Mouse (Mus musculus): ENCODE measurements around the gene 4930449I24Rik. TPM values are rescaled to one million over a fixed set of nuclear protein-coding genes. Genes with fewer than 3 reads are reported as not detected.
"Not testable (repeated sequence)": the region's sequence is repeated elsewhere in the genome, so short reads cannot be mapped to it uniquely, and the experiment has no call there.

Gene 4930449I24Rik
- not detected in 2 replicates for polyA plus RNA-seq (2015; fragmentation: Nextera tagmentation; extraction: Ambion mirVana)

- not testable (repeated sequence) for H3K4me2 ChIP-seq; H3K4me3 ChIP-seq (replicated peaks); H3K9ac ChIP-seq; H3K9me3 ChIP-seq (replicated peaks); H3K27ac ChIP-seq; ATAC-seq (replicated peaks; ENCODE audit: low FRiP score); H3K36me3 ChIP-seq; H3K4me1 ChIP-seq; H3K27me3 ChIP-seq
- WGBS, result no CpG with 5 or more reads among the region's 5 CpGs
Observed at GRCm38 (mm10) chr5:146502099-146502498, at the start of gene 4930449I24Rik. Gene 4930449I24Rik (plus strand): TSS chr5:146502399.

- 86% methylated on average over 6 of the region's 6 CpGs for WGBS
- Histone ChIP-seq H3K9ac (no peak overlapping the region), H3K36me3 (no peaks in the 10 kb centered on the region), H3K27me3 (no peaks in the 10 kb centered on the region), H3K9me3 (replicated peaks) (no peaks in the 10 kb centered on the region), H3K4me3 (replicated peaks) (no peak overlapping the region), H3K27ac (no peak overlapping the region), H3K4me2 (no peak overlapping the region), H3K4me1 (peaks cover 3% of the 10 kb centered on the region; the same call in 1 of the 2 replicates)
- ATAC-seq (replicated peaks; ENCODE audit: low FRiP score), result no peak
Observed at GRCm38 (mm10) chr5:146453556-146453955, 48.6 kb upstream of the 4930449I24Rik start.

DNA sequence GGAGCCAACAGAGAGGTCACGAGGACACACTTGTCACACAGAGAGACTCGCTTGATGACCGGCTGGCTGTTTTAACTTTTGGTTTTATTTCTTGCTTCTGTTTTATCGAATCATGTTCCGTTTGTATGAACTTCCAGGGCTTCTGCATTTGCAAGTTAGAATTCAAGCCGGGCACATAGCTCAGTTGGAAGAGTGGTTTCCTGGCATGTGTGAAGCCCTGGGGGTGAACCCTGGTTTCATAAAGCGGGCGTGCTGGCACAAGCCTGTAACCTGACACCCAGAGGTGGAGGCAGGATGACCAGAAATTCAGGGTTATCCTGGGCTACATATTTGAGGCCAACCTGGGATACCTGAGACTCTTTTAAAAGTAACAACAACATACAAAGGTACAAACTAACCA is 40.6 kb upstream of the 4930449I24Rik start:
- Histone ChIP-seq H3K4me2 (no peak overlapping the region), H3K27me3 (no peaks in the 10 kb centered on the region), H3K4me1 (no peaks in the 10 kb centered on the region), H3K4me3 (replicated peaks) (no peak overlapping the region), H3K36me3 (no peaks in the 10 kb centered on the region), H3K9me3 (replicated peaks) (no peaks in the 10 kb centered on the region), H3K27ac (no peak overlapping the region), H3K9ac (no peak overlapping the region)
- ATAC-seq (replicated peaks; ENCODE audit: low FRiP score), result no peak; the same call in 1 of the 2 replicates
- WGBS, result 61% methylated on average over 8 of the region's 8 CpGs

DNA sequence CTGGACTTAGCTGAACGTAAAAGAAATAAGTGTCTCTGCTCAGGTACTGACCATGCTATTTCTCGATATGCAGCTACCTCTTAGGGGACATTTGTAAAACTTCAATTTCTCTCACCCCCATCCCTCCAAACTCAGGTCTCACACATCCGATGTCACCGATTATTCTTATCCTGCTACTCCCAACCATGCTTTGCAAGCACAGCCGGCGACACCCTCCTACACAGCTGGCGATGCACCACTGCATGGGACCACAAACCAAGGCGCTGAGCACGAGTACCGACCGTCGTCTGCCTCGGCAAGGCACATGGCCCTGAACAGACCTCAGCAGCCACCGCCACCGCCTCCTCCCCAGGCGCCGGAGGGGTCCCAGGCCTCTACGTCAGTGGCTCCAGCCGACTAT is 35.5 kb upstream of the 4930449I24Rik start:
- no peak for ATAC-seq (replicated peaks; ENCODE audit: low FRiP score)

GRCm38 (mm10) chr5:146468311-146468710 is 33.9 kb upstream of the 4930449I24Rik start:
- no peak for ATAC-seq (replicated peaks; ENCODE audit: low FRiP score)
- WGBS, result 88% methylated on average over 9 of the region's 9 CpGs

More for the DNA sequence above, 35.5 kb upstream of the 4930449I24Rik start:
- no peak overlapping the region for H3K9ac ChIP-seq
- 89% methylated on average over 19 of the region's 19 CpGs for WGBS
- H3K4me1 ChIP-seq, result no peaks in the 10 kb centered on the region
- no peaks in the 10 kb centered on the region for H3K9me3 ChIP-seq (replicated peaks)
- H3K4me3 ChIP-seq (replicated peaks), result no peak overlapping the region
- no peak overlapping the region for H3K4me2 ChIP-seq
- H3K27ac ChIP-seq, result no peak overlapping the region
- H3K36me3 ChIP-seq, result no peaks in the 10 kb centered on the region
- no peaks in the 10 kb centered on the region for H3K27me3 ChIP-seq

GRCm38 (mm10) chr5:146470821-146471220 is 31.4 kb upstream of the 4930449I24Rik start:
- H3K27me3 ChIP-seq, result no peaks in the 10 kb centered on the region
- no peaks in the 10 kb centered on the region for H3K4me1 ChIP-seq
- no peaks in the 10 kb centered on the region for H3K36me3 ChIP-seq
- WGBS, result 83% methylated on average over 9 of the region's 9 CpGs
- H3K4me2 ChIP-seq, result no peak overlapping the region
- 0 out of 2 replicates have a peak, but pooled peaks have one; percentile 18 for ATAC-seq (replicated peaks; ENCODE audit: low FRiP score)
- no peaks in the 10 kb centered on the region for H3K9me3 ChIP-seq (replicated peaks)
- no peak overlapping the region for H3K4me3 ChIP-seq (replicated peaks)
- no peak overlapping the region for H3K9ac ChIP-seq
- H3K27ac ChIP-seq, result no peak overlapping the region

More at GRCm38 (mm10) chr5:146468311-146468710, 33.9 kb upstream of the 4930449I24Rik start:
- H3K27ac ChIP-seq, result no peak overlapping the region
- H3K4me2 ChIP-seq, result no peak overlapping the region
- H3K27me3 ChIP-seq, result no peaks in the 10 kb centered on the region
- no peak overlapping the region for H3K4me3 ChIP-seq (replicated peaks)
- no peaks in the 10 kb centered on the region for H3K4me1 ChIP-seq
- no peaks in the 10 kb centered on the region for H3K36me3 ChIP-seq
- H3K9ac ChIP-seq, result no peak overlapping the region
- no peaks in the 10 kb centered on the region for H3K9me3 ChIP-seq (replicated peaks)

DNA sequence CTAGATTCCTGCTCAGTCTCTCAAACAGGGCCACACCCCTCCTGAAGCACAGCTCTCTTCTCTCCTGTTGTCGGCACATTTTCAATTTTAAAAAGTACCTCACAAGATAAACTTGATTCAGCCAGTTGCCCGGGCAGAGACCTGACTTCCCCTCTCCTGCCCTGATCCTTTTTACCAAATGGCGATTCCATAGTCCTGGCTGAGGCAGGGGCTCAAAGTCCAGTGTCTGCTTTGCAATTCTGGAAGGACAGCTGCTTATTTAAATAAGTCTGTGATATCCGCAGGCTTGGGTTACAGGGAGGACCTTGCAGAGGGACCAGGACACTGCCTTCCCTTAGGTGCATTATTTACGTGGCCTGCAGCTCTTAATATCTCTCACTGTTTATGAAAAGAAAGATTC is 30.9 kb upstream of the 4930449I24Rik start:
- Histone ChIP-seq H3K4me3 (replicated peaks) (no peak overlapping the region), H3K9me3 (replicated peaks) (no peaks in the 10 kb centered on the region), H3K4me2 (no peak overlapping the region), H3K9ac (no peak overlapping the region), H3K36me3 (no peaks in the 10 kb centered on the region), H3K27me3 (no peaks in the 10 kb centered on the region), H3K27ac (no peak overlapping the region), H3K4me1 (no peaks in the 10 kb centered on the region)
- no peak for ATAC-seq (replicated peaks; ENCODE audit: low FRiP score)
- 79% methylated on average over 5 of the region's 5 CpGs for WGBS

- Histone ChIP-seq H3K27ac (no peak overlapping the region), H3K4me2 (no peak overlapping the region)
- WGBS, result 91% methylated on average over 12 of the region's 12 CpGs
Observed at GRCm38 (mm10) chr5:146471821-146472220, 30.4 kb upstream of the 4930449I24Rik start.

GRCm38 (mm10) chr5:146479564-146479963 is 22.6 kb upstream of the 4930449I24Rik start:
- H3K36me3 ChIP-seq; H3K4me2 ChIP-seq; ATAC-seq (replicated peaks; ENCODE audit: low FRiP score); H3K9me3 ChIP-seq (replicated peaks); H3K4me3 ChIP-seq (replicated peaks); H3K27ac ChIP-seq; H3K4me1 ChIP-seq; H3K9ac ChIP-seq; H3K27me3 ChIP-seq: not testable (repeated sequence)
- 3% methylated on average over 4 of the region's 4 CpGs for WGBS

More at GRCm38 (mm10) chr5:146471821-146472220, 30.4 kb upstream of the 4930449I24Rik start:
- Histone ChIP-seq H3K27me3 (no peaks in the 10 kb centered on the region), H3K4me3 (replicated peaks) (no peak overlapping the region), H3K36me3 (no peaks in the 10 kb centered on the region), H3K9ac (no peak overlapping the region), H3K4me1 (no peaks in the 10 kb centered on the region), H3K9me3 (replicated peaks) (no peaks in the 10 kb centered on the region)
- no peak for ATAC-seq (replicated peaks; ENCODE audit: low FRiP score)

DNA sequence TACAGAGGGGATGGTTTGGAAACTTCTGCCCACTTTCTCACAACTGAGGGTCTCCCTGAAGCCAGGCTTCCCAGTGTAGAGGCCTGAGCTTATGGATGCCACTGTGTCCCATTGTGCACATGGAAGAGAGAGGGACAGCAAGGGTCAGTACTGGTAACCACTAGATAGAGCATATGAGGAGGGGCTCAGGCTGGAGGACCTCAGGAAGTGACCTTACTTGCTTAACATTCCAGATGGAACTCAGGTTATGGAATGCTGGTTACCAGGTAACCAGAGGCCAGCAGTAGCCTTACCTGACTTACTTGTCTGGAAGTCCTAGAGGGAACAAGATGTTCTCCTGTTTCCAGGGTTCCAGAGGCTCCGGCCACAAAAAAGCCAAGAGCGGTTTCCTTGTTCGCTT is 20.5 kb upstream of the 4930449I24Rik start, which contains the start of gene Gm6408:
Gene Gm6408 (plus strand): TSS at position 301 of the 400 bp plus-strand sequence.
- ATAC-seq (replicated peaks; ENCODE audit: low FRiP score); H3K9ac ChIP-seq; H3K4me1 ChIP-seq; H3K36me3 ChIP-seq; H3K4me3 ChIP-seq (replicated peaks); H3K27me3 ChIP-seq; H3K9me3 ChIP-seq (replicated peaks); H3K4me2 ChIP-seq; H3K27ac ChIP-seq: not testable (repeated sequence)
- WGBS, result 84% methylated on average over 3 of the region's 3 CpGs

DNA sequence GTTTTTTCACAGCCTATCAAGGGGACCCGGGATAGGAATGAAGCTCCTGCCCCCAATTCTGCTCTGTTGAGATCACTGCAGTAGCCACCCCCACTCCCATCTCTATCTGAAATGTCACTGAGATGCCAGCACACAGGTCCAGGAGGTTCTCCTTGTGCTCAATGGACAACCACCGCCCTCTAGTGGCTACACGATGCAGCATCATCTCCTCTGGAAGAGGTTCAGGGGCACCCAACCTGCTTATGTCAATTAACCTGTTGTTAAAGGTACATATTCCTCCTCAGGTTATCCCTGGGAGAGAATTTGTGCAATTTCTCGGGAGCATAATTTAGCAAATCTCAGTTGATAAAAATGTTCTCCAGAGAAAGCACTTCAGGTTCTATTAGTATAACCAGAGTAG is 13.2 kb upstream of the 4930449I24Rik start:
- 11% methylated on average over 3 of the region's 4 CpGs for WGBS
- H3K4me1 ChIP-seq; H3K4me3 ChIP-seq (replicated peaks); H3K27me3 ChIP-seq; H3K4me2 ChIP-seq; H3K9ac ChIP-seq; H3K36me3 ChIP-seq; ATAC-seq (replicated peaks; ENCODE audit: low FRiP score); H3K9me3 ChIP-seq (replicated peaks); H3K27ac ChIP-seq: not testable (repeated sequence)

GRCm38 (mm10) chr5:146491063-146491462 is 11.1 kb upstream of the 4930449I24Rik start, which contains the start of gene Gm6370:
Gene Gm6370 (plus strand): TSS chr5:146491363.
- ATAC-seq (replicated peaks; ENCODE audit: low FRiP score); H3K9me3 ChIP-seq (replicated peaks); H3K36me3 ChIP-seq; H3K4me3 ChIP-seq (replicated peaks); H3K9ac ChIP-seq; H3K27ac ChIP-seq; H3K4me2 ChIP-seq; H3K4me1 ChIP-seq; H3K27me3 ChIP-seq: not testable (repeated sequence)
- WGBS, result no CpG with 5 or more reads among the region's 5 CpGs

GRCm38 (mm10) chr5:146513823-146514222 is 11.6 kb downstream of the 4930449I24Rik start, which contains the start of gene Gm3402:
Gene Gm3402 (plus strand): TSS chr5:146514123.
- no CpG with 5 or more reads among the region's 5 CpGs for WGBS
- not testable (repeated sequence) for H3K36me3 ChIP-seq; H3K9ac ChIP-seq; ATAC-seq (replicated peaks; ENCODE audit: low FRiP score); H3K4me3 ChIP-seq (replicated peaks); H3K4me1 ChIP-seq; H3K27ac ChIP-seq; H3K9me3 ChIP-seq (replicated peaks); H3K27me3 ChIP-seq; H3K4me2 ChIP-seq
